Mouse (Mus musculus) hindbrain, embryonic 10.5 days (tissue): ENCODE measurements around the gene Dapk1. TPM values are rescaled to one million over a fixed set of nuclear protein-coding genes. Genes with fewer than 3 reads are reported as not detected.

Experiments
- DNase-seq: peaks from one replicate; pipeline ENCODE4 v3.0.0-alpha.2; 2017; ENCODE audit warnings: low spot score
- H3K27ac ChIP-seq: fragments of 300-500 bp; sonication (generic); 2 replicates; pipeline ENCODE4 v1.5.1; 2016; ENCODE audit warnings: mild to moderate bottlenecking, moderate library complexity
- H3K27me3 ChIP-seq: fragments of 300-500 bp; sonication (generic); 2 replicates; pipeline ENCODE4 v1.6.1; 2016; ENCODE audit warnings: mild to moderate bottlenecking; ENCODE audit not compliant: poor library complexity, insufficient read depth, severe bottlenecking
- H3K36me3 ChIP-seq: fragments of 300-500 bp; sonication (generic); 2 replicates; pipeline ENCODE4 v1.6.1; 2016; ENCODE audit warnings: mild to moderate bottlenecking, moderate library complexity
- H3K4me1 ChIP-seq: fragments of 300-500 bp; sonication (generic); replicated peaks from 2 replicates; pipeline ENCODE4 v1.6.1; 2016; ENCODE audit warnings: mild to moderate bottlenecking
- H3K4me3 ChIP-seq: fragments of 300-500 bp; sonication (generic); 2 replicates; pipeline ENCODE4 v1.5.1; 2016; ENCODE audit warnings: mild to moderate bottlenecking, moderate library complexity
- H3K9me3 ChIP-seq: fragments of 300-500 bp; sonication (generic); 2 replicates; pipeline ENCODE4 v1.6.1; 2016; ENCODE audit warnings: mild to moderate bottlenecking, moderate library complexity
- WGBS: fragments of 180-500 bp; shearing (Covaris S2); methylation state at CpG from one replicate; pipeline ENCODE4 v1.1.7; 2016; 5-methylcytosine and 5-hydroxymethylcytosine counted together
- polyA plus RNA-seq: library from polyadenylated mRNA; unstranded; fragments of >200 nt; fragmentation: Nextera tagmentation; extraction: Ambion mirVana; gene quantifications from 2 replicates; pipeline ENCODE4 v1.2.1, GENCODE M21; 2016

Gene Dapk1
- polyA plus RNA-seq = 19.8 and 23.6 TPM in 2 replicates

DNA sequence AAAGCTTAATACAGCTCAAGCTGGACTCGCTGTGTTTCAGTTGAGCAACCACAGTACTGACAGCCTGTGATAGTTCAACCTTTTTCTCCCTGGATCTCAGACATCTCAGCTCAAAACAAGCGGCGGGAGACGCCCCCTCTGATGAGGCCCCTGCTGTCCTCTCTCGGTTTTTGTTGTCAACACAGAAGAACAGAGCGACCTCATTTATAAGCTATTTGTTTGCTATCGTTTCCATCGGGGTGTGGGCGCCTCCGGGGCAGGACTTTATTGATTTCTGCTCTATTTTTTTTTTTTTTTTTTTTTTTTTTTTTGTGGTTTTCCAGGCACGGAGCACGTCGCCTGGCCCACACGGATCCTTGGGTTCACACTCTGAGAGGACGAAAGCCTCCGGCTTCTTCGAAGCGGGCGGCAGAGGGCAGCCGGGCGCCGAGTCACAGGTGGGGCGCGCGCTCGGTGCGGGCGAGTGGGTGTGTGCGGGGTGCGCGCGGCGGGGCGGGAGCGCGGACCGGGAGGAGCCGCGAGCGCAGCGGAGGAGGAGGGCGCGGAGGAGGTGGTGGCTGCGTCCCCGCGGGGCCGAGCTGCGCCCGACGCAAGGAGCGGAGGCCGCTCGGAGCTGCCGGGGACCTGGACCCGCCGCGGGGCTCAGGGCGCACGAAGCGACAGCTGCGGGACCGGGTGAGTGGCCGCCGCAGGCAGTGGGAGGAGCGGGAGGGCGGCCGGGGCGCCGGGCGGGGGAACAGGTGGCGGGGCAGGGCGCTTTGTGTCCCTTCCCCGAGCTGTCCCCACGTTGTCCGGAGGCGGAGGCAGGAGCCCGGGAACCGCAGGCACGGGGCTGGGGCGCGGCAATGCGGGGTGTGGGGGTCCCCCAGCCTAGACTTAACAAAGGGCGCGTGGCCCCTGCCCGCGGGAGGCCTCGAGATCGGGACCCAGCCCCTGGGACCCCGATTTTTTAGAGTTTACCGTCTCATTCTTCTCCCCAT is at the start of gene Dapk1:
TSS of gene Dapk1 (plus strand) at position 512 of the 980 bp plus-strand sequence.
- peak within 1 kb of the TSS; percentile 86 for H3K4me3 ChIP-seq
- under 1% methylated on average over 85 of the region's 90 CpGs for WGBS
- DNase-seq = peak; percentile 82

DNA sequence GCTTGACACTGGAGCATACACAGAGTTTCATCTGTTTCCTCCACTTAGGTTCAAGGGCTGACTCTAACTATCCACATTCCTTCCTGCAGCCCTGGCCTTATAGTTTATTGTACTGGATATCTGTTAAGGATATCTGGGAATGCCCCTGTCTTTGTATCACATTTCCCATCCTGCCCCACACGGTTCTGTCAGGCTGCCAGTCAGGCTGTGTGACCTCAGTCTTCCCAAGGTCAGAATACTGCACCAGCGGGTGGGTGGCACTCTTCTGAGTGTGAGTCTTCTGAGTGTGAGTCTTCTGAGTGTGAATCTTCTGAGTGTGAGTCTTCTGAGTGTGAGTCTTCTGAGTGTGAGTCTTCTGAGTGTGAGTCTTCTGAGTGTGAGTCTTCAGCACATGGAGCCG is 48.4 kb upstream of the Dapk1 start:
- H3K4me1 ChIP-seq = no peaks in the 10 kb centered on the region
- WGBS = 74% methylated on average over 3 of the region's 3 CpGs
- H3K9me3 ChIP-seq = no peaks in the 10 kb centered on the region
- DNase-seq = no peak
- H3K36me3 ChIP-seq = no peaks in the 10 kb centered on the region
- no peak overlapping the region for H3K4me3 ChIP-seq
- no peak overlapping the region for H3K27ac ChIP-seq
- H3K27me3 ChIP-seq = no peaks in the 10 kb centered on the region

More for the DNA sequence above, at the start of gene Dapk1:
- peaks cover 18% of the 10 kb centered on the region for H3K4me1 ChIP-seq
- H3K27ac ChIP-seq = peak within 1 kb of the TSS; percentile 96
- H3K27me3 ChIP-seq = no peaks in the 10 kb centered on the region
- H3K36me3 ChIP-seq = peaks cover 25% of the 10 kb centered on the region
- no peaks in the 10 kb centered on the region for H3K9me3 ChIP-seq

DNA sequence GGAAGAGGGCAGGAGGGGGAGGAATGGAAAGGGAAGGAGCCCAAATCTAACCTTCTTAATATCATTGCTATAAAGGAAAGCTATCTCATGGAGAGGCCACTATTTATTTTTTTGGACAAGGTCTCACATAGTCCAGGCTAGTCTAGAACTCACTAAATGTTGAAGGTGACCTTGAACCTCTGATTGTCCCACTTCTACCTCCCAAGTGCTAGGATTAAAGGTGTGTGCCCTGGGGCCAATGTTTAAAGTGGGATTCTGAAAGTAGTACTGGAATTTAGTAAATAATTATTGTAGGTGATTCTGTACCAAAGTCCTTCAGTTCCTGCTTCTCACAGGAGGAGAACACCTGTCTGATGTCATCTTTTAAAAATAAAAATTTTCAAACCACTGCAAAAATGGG is 45.3 kb upstream of the Dapk1 start:
- Histone ChIP-seq H3K4me1 (no peaks in the 10 kb centered on the region), H3K27ac (no peak overlapping the region), H3K36me3 (no peaks in the 10 kb centered on the region), H3K4me3 (no peak overlapping the region), H3K27me3 (no peaks in the 10 kb centered on the region), H3K9me3 (no peaks in the 10 kb centered on the region)
- DNase-seq = no peak

DNA sequence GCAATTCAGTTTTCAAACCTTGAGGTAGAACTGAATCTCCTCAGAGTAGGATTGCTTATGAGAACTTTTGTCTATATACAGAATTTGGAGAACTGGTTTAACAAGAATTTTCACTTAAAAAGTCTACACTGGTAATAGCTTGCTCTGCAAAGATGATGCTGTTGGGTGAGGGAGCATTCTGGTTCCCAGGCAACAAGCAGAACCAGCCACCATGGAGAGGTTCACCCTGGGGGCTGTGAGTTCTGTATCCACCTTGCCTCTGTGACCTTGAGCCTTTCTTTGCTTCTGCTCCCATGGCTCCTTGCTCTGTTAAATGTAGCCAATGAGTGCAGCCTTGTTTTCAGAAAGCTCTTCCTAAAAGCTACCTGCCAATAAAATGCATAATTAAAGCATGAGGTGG is 44.8 kb upstream of the Dapk1 start:
- H3K27me3 ChIP-seq = no peaks in the 10 kb centered on the region
- no peaks in the 10 kb centered on the region for H3K9me3 ChIP-seq
- no peak for DNase-seq
- H3K27ac ChIP-seq = no peak overlapping the region
- H3K36me3 ChIP-seq = no peaks in the 10 kb centered on the region
- no peak overlapping the region for H3K4me3 ChIP-seq
- H3K4me1 ChIP-seq = no peaks in the 10 kb centered on the region

DNA sequence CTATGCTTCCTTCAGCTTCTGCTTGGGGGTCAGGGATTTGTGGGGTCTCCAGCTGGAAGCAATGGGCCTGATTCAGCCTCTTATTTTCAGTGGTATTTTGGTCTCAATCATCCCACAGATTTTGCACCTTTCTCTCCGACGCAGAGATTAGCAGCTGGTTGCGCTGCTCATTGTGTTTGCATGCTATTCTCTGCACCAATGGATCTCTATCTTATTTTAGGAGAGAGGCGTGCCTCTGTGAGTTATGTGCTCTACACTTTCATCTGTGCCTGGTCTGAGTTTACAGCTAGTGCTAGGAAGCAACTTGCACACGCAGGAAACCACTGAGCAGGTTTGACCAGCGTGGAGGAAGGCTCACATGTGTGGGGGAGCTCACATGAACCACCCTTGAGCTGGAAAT is 37.4 kb upstream of the Dapk1 start:
- H3K27ac ChIP-seq = no peak overlapping the region
- WGBS = 83% methylated on average over 6 of the region's 6 CpGs
- no peaks in the 10 kb centered on the region for H3K27me3 ChIP-seq
- no peaks in the 10 kb centered on the region for H3K4me1 ChIP-seq
- H3K9me3 ChIP-seq = no peaks in the 10 kb centered on the region
- H3K36me3 ChIP-seq = no peaks in the 10 kb centered on the region
- no peak overlapping the region for H3K4me3 ChIP-seq
- DNase-seq = no peak

DNA sequence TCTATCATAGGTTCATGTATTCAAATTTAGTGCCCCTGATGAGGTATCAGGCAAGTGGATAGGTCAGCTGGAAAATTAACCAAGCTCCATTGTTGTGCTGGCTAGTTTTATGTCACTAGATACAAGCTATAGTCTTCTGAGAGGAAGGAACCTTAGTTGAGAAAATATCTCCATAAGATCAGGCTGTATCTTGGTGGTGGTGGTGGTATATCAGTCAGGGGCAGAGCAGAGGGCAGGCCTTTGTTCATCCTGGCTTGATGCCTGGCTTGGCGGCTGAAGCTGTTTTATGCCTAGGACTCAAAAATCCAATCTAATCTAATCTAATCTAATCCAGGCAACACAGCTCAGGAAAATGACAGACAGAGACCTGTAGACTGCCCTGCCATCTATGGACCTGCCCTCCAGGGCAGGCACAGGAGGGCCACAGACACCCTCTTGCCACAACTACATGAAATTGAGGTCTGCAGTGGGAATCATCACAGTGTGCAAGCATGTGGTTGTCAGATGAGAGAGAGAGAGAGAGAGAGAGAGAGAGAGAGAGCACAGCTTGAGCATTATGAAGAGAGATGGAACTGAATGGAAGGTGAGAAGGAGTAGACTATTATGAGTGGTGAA is 32.7 kb upstream of the Dapk1 start:
- Histone ChIP-seq H3K27ac (no peak overlapping the region), H3K9me3 (no peaks in the 10 kb centered on the region), H3K36me3 (no peaks in the 10 kb centered on the region), H3K4me3 (no peak overlapping the region), H3K27me3 (no peaks in the 10 kb centered on the region), H3K4me1 (no peaks in the 10 kb centered on the region)
- DNase-seq = no peak
- 100% methylated on average over 1 of the region's 1 CpGs for WGBS

DNA sequence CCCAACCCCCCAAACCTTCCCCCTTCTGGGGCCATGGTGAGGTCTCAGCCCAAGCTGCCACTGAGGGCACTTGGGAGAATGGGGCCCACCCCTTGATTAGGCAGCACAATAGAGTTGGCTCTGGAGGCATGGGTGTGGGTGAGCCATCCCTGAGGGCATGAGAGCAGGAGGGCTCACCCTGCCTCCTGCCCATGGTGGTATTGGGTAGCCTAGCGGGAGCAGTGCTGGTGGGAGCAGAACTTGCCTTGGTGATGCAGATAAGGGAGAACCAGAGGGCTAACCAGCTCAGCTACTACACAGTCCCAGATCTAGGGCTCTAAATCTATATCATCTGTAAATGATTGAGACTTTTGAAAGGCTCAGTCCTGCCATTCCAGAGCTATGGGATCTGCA is 32.2 kb upstream of the Dapk1 start:
- no peaks in the 10 kb centered on the region for H3K4me1 ChIP-seq
- DNase-seq = no peak
- no peaks in the 10 kb centered on the region for H3K36me3 ChIP-seq
- H3K9me3 ChIP-seq = no peaks in the 10 kb centered on the region
- no peaks in the 10 kb centered on the region for H3K27me3 ChIP-seq
- WGBS = 90% methylated on average over 1 of the region's 1 CpGs
- H3K27ac ChIP-seq = no peak overlapping the region
- H3K4me3 ChIP-seq = no peak overlapping the region

DNA sequence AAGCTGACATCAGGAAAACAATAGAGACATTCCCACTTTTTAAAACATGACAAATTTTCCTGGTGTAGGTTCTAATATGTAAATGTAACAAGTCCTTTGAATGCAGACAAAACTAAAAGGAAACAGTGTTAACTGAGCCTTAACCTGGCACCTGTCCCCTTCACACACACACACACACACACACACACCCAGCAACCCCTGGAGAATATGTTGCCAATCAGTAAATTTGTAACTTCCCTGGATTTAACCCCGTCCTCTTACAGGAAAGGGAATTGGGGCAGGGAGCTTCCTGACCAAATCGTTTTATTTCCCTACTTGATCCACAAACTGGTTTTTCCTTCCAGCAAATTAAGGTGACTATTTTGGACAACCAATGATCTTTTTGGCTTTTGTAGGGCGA is 28.2 kb upstream of the Dapk1 start:
- H3K4me3 ChIP-seq = no peak overlapping the region
- H3K36me3 ChIP-seq = no peaks in the 10 kb centered on the region
- no peak overlapping the region for H3K27ac ChIP-seq
- no peak for DNase-seq
- WGBS = 76% methylated on average over 3 of the region's 3 CpGs
- no peaks in the 10 kb centered on the region for H3K27me3 ChIP-seq
- no peaks in the 10 kb centered on the region for H3K4me1 ChIP-seq
- H3K9me3 ChIP-seq = no peaks in the 10 kb centered on the region

DNA sequence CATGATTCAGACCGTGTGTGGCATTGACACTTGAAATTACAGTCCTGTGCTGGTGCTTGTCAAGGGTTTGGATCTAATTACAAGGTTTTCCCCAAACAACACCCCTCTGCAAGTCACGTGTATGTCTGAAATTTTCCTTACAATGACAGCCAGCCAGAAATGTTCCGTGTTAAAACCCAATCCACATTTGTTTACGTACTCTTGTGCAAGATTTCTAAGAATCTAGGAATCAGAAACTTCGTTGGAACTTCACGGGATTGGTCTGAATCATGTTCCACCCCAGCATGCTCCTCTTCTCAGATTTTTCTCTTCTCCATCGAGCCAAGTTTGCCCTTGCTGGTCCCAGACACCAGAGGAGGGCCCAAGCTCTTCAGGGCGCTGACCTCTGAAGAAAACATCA is 27.8 kb upstream of the Dapk1 start:
- DNase-seq = no peak
- no peak overlapping the region for H3K4me3 ChIP-seq
- H3K4me1 ChIP-seq = no peaks in the 10 kb centered on the region
- no peak overlapping the region for H3K27ac ChIP-seq
- H3K36me3 ChIP-seq = no peaks in the 10 kb centered on the region
- 81% methylated on average over 8 of the region's 8 CpGs for WGBS
- no peaks in the 10 kb centered on the region for H3K27me3 ChIP-seq
- no peaks in the 10 kb centered on the region for H3K9me3 ChIP-seq

DNA sequence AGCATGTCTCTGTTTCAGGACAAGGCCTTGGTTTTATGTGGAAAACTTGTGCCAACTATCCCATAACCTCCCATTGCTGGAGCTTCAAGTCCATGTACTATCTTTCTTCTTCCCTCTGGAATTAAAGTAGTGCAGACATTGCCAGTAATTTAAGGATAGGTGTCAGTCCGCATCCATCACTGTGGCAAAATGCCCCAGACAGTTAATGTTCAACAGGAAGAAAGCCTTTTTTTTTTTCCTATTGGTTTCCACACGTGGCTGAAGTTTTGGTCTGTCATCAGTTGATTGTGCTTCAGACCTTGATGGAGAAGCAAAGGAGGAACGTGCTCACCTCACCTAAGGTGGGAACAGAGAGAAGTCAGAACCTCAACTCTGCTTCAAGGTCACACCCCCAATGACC is 23.2 kb upstream of the Dapk1 start:
- 80% methylated on average over 3 of the region's 3 CpGs for WGBS
- Histone ChIP-seq H3K9me3 (no peaks in the 10 kb centered on the region), H3K27ac (no peak overlapping the region), H3K36me3 (no peaks in the 10 kb centered on the region), H3K27me3 (no peaks in the 10 kb centered on the region), H3K4me1 (no peaks in the 10 kb centered on the region), H3K4me3 (no peak overlapping the region)
- no peak for DNase-seq

DNA sequence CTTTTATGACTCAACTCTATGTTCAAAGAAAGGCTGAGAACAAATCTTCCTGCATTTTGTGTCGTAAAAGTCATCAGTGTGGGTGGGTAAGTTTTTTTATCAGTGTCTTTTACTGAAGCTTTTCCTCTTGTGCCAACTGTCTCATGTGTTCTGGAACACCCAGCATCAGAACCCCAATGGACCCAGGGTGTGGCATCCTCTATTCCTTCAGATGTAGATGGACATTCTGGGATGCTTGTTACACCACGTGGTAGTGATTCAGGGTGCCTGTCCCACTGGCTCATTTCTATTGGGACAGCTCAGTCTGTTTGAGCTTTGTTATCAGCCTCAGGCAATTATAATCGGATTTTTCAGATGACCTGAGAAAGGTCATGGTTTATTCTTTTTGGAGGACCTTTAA is 6.9 kb upstream of the Dapk1 start:
- H3K27ac ChIP-seq = no peak overlapping the region
- H3K4me1 ChIP-seq = no peaks in the 10 kb centered on the region
- no peaks in the 10 kb centered on the region for H3K27me3 ChIP-seq
- H3K4me3 ChIP-seq = no peak overlapping the region
- WGBS = 88% methylated on average over 3 of the region's 3 CpGs
- H3K36me3 ChIP-seq = no peaks in the 10 kb centered on the region
- no peak for DNase-seq
- H3K9me3 ChIP-seq = no peaks in the 10 kb centered on the region

DNA sequence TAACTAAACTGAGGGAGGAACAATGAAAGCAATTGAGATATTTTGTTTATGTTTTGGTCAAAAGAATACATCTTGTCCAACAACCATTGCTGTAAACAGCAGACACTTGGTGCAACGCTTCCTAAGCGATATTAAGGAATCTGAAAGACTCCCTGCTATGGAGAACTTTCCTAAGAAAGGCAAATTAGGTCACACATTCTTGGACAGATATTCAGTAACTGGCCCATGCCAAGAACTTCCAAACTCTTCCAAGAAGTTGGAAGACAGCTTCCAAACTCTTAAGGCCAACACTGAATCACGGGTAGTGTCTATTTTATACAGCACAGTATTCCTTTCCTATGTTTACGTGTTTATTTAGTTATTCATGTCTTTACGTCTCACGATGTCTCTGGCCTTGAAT is 6.2 kb upstream of the Dapk1 start:
- no peak overlapping the region for H3K27ac ChIP-seq
- no peaks in the 10 kb centered on the region for H3K4me1 ChIP-seq
- no peaks in the 10 kb centered on the region for H3K36me3 ChIP-seq
- no peak for DNase-seq
- 88% methylated on average over 6 of the region's 6 CpGs for WGBS
- H3K4me3 ChIP-seq = no peak overlapping the region
- H3K27me3 ChIP-seq = no peaks in the 10 kb centered on the region
- no peaks in the 10 kb centered on the region for H3K9me3 ChIP-seq

DNA sequence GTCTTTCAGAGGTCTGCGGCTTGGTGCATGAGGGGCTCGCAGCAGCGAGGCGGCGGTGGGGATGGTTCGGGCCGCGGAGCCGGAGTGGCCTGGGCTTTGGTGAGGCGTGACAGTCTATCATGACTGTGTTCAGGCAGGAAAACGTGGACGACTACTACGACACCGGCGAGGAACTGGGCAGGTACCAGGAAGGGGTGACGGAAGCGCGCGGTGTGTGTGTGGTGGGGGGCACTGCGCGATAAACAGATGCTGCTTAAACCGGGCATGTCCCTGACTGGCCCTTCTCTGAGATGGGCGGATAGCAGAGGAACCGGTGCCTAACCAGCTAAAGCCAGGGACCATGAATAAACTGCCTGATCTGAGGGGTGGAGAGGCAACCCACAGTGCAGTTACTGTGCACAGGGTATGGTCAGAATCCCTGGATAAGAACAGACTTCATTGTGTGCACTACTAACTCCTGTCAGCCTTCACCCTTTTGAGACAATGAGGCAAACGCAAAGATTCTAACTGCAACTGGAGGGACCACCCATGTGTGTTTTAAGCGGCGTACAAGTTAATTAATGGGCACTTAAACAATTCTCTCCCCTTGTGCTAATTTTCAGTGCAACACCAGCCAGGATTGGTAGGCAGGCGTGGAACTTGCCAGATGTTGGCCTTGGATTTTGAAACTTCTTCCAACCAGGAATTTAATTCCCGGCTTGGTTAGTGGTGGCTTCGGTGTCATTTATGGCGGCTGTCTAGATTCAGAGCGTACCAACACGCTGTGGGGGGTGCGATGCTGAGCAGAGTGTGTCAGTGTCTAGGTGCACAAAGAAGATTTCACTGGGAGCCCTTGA is 887 bp downstream of the Dapk1 start:
- peak overlapping the region; percentile 96 for H3K27ac ChIP-seq
- H3K27me3 ChIP-seq = no peaks in the 10 kb centered on the region
- WGBS = 10% methylated on average over 34 of the region's 34 CpGs
- H3K4me3 ChIP-seq = peak overlapping the region; percentile 86
- H3K36me3 ChIP-seq = peaks cover 35% of the 10 kb centered on the region
- DNase-seq = peak; percentile 69
- H3K9me3 ChIP-seq = no peaks in the 10 kb centered on the region
- peaks cover 23% of the 10 kb centered on the region for H3K4me1 ChIP-seq
